Mouse (Mus musculus) CH12.LX (cell line): ENCODE data around the gene Dkk2. TPM values are rescaled to one million over a fixed set of nuclear protein-coding genes. Genes with fewer than 3 reads are reported as not detected.

Experiments
- DNase-seq: peaks from one replicate; pipeline ENCODE4 v3.0.0-alpha.2; 2013; ENCODE audit errors: extremely low read depth
- H3K27ac ChIP-seq: 2 replicates; pipeline ENCODE4 v1.5.1; 2012; ENCODE audit warnings: low read depth, mild to moderate bottlenecking, control low read depth, moderate library complexity; ENCODE audit not compliant: insufficient read depth
- H3K27me3 ChIP-seq: replicated peaks from 2 replicates; pipeline ENCODE3; 2012; ENCODE audit warnings: inconsistent platforms
- H3K36me3 ChIP-seq, 2 experiments: replicated peaks in 1 of 2; 2 replicates each; pipeline versions ENCODE3 to v1.6.1; 2012; ENCODE audit warnings: inconsistent platforms in 1 of 2, low read length in 1 of 2, mild to moderate bottlenecking in 1 of 2, mixed read lengths in 1 of 2, moderate library complexity in 1 of 2; ENCODE audit not compliant: control insufficient read depth in 1 of 2, insufficient read depth in 1 of 2
- H3K4me1 ChIP-seq, 2 experiments: 2 replicates each; pipeline ENCODE4 v1.6.1; 2012; ENCODE audit warnings: inconsistent platforms in 1 of 2, moderate library complexity in 1 of 2; ENCODE audit not compliant: insufficient read depth in 2 of 2, control insufficient read depth in 1 of 2
- H3K4me2 ChIP-seq: 2 replicates; pipeline ENCODE4 v1.6.1; 2012; ENCODE audit warnings: low read depth, mild to moderate bottlenecking, control low read depth; ENCODE audit not compliant: poor library complexity, insufficient read depth, severe bottlenecking
- H3K4me3 ChIP-seq, 3 experiments: fragments of 150-350 bp in 1 of 3; sonication (generic) in 1 of 3; replicated peaks in 1 of 3; 2 replicates each; pipeline versions ENCODE3 to v1.5.1; 2011 to 2012; ENCODE audit warnings: low read depth in 2 of 3, low read length in 2 of 3, mild to moderate bottlenecking in 2 of 3, moderate library complexity in 2 of 3, control low read depth in 1 of 3, improper control_type of control experiment in 1 of 3, inconsistent platforms in 1 of 3, mixed read lengths in 1 of 3; ENCODE audit not compliant: poor library complexity in 1 of 3
- H3K79me2 ChIP-seq: replicated peaks from 2 replicates; pipeline ENCODE4 v1.6.1; 2012; ENCODE audit warnings: mild to moderate bottlenecking, moderate library complexity; ENCODE audit not compliant: control insufficient read depth, poor library complexity, insufficient read depth, severe bottlenecking; ENCODE audit errors: extremely low read depth
- H3K9ac ChIP-seq: 2 replicates; pipeline ENCODE4 v1.6.1; 2012; ENCODE audit warnings: low read depth, mild to moderate bottlenecking, control low read depth, moderate library complexity; ENCODE audit not compliant: insufficient read depth
- H3K9me3 ChIP-seq: replicated peaks from 2 replicates; pipeline ENCODE3; 2012; ENCODE audit warnings: low read length, inconsistent platforms, mixed read lengths
- BHLHE40 ChIP-seq: IDR thresholded peaks from 2 replicates; pipeline ENCODE4 v1.6.1; 2011; ENCODE audit warnings: mild to moderate bottlenecking, low read depth, low read length, improper control_type of control experiment
- CHD2 ChIP-seq: IDR thresholded peaks from 2 replicates; pipeline ENCODE4 v1.6.1; 2011; ENCODE audit warnings: low read length, improper control_type of control experiment
- E2F4 ChIP-seq: IDR thresholded peaks from 2 replicates; pipeline ENCODE4 v1.6.1; 2011; ENCODE audit warnings: low read depth, low read length, improper control_type of control experiment; ENCODE audit not compliant: insufficient replicate concordance
- ELF1 ChIP-seq: IDR thresholded peaks from 2 replicates; pipeline ENCODE4 v1.6.1; 2014; ENCODE audit warnings: low read depth, mild to moderate bottlenecking, inconsistent platforms, low read length, improper control_type of control experiment
- GABPA ChIP-seq: IDR thresholded peaks from 2 replicates; pipeline ENCODE4 v1.6.1; 2012; ENCODE audit warnings: low read depth, low read length, improper control_type of control experiment, inconsistent platforms; ENCODE audit not compliant: insufficient replicate concordance
- IRF4 ChIP-seq: IDR thresholded peaks from 2 replicates; pipeline ENCODE4 v1.6.1; 2014; ENCODE audit warnings: low read depth, mild to moderate bottlenecking, inconsistent platforms, low read length, improper control_type of control experiment
- JUND ChIP-seq: conservative IDR thresholded peaks from 2 replicates; pipeline ENCODE4 v1.6.1; 2011; ENCODE audit warnings: low read depth, low read length, improper control_type of control experiment
- KAT2A ChIP-seq: IDR thresholded peaks from 2 replicates; pipeline ENCODE4 v1.6.1; 2012; ENCODE audit warnings: low read length, improper control_type of control experiment, inconsistent platforms; ENCODE audit not compliant: insufficient replicate concordance
- MAFK ChIP-seq: IDR thresholded peaks from 2 replicates; pipeline ENCODE4 v1.6.1; 2011; ENCODE audit warnings: low read length, improper control_type of control experiment; ENCODE audit not compliant: insufficient replicate concordance
- MXI1 ChIP-seq: IDR thresholded peaks from 2 replicates; pipeline ENCODE4 v1.6.1; 2011; ENCODE audit warnings: mild to moderate bottlenecking, low read depth, low read length, improper control_type of control experiment
- NRF1 ChIP-seq: IDR thresholded peaks from 2 replicates; pipeline ENCODE4 v1.6.1; 2014; ENCODE audit warnings: low read depth, mild to moderate bottlenecking, inconsistent platforms, low read length, improper control_type of control experiment, moderate library complexity
- PAX5 ChIP-seq: IDR thresholded peaks from 2 replicates; pipeline ENCODE4 v1.6.1; 2012; ENCODE audit warnings: low read length, inconsistent platforms, mixed read lengths
- POLR2AphosphoS2 ChIP-seq: IDR thresholded peaks from 2 replicates; pipeline ENCODE4 v1.6.1; 2011; ENCODE audit warnings: low read depth, low read length, improper control_type of control experiment
- RAD21 ChIP-seq: IDR thresholded peaks from 2 replicates; pipeline ENCODE4 v1.6.1; 2011; ENCODE audit warnings: low read depth, mild to moderate bottlenecking, low read length, improper control_type of control experiment, moderate library complexity
- RCOR1 ChIP-seq: conservative IDR thresholded peaks from 2 replicates; pipeline ENCODE4 v1.6.1; 2012; ENCODE audit warnings: low read depth, mild to moderate bottlenecking, inconsistent platforms, low read length, improper control_type of control experiment
- UBTF ChIP-seq: IDR thresholded peaks from 2 replicates; pipeline ENCODE4 v1.6.1; 2012; ENCODE audit warnings: low read depth, mild to moderate bottlenecking, inconsistent platforms, low read length, improper control_type of control experiment, moderate library complexity
- USF2 ChIP-seq: conservative IDR thresholded peaks from 2 replicates; pipeline ENCODE4 v1.6.1; 2011; ENCODE audit warnings: low read depth, low read length, improper control_type of control experiment
- ZC3H11A ChIP-seq: IDR thresholded peaks from 2 replicates; pipeline ENCODE4 v1.6.1; 2012; ENCODE audit warnings: low read depth, mild to moderate bottlenecking, inconsistent platforms, low read length, improper control_type of control experiment
- ZKSCAN1 ChIP-seq: IDR thresholded peaks from 2 replicates; pipeline ENCODE4 v1.6.1; 2012; ENCODE audit warnings: low read depth, inconsistent platforms, low read length, improper control_type of control experiment, borderline replicate concordance
- ZMIZ1 ChIP-seq: IDR thresholded peaks from 2 replicates; pipeline ENCODE4 v1.6.1; 2012; ENCODE audit warnings: low read depth, mild to moderate bottlenecking, inconsistent platforms, low read length, improper control_type of control experiment
- dilution Hi-C: fragments of 300-500 bp; cut with MboI; formaldehyde crosslinking; loops from 2 replicates; pipeline ENCODE4 v1.14.3; 2020; ENCODE audit warnings: low sequenced_read_pairs; ENCODE audit not compliant: extremely low pct_unique_long_range_greater_than_20kb, extremely low pct_ligation_motif_present
- in situ Hi-C: fragments of 300-500 bp; cut with MboI; formaldehyde crosslinking; loops from 3 replicates; pipeline ENCODE4 v1.14.3; 2019; ENCODE audit warnings: low sequenced_read_pairs, low pct_ligation_motif_present, low pct_unique_long_range_greater_than_20kb, mixed read lengths
- polyA plus RNA-seq: library from polyadenylated mRNA; unstranded; fragments of >175 nt; gene quantifications from 2 replicates; pipeline ENCODE4 v1.2.1, GENCODE M21; 2012; ENCODE audit warnings: low read depth; ENCODE audit not compliant: insufficient read length
- total RNA-seq, 2 experiments: library from RNA; depleted of rRNA; stranded (reverse); fragments of 300-350 nt in 1 of 2; fragments of >200 nt in 1 of 2; gene quantifications; 2 replicates each; pipeline ENCODE4 v1.2.3; 2012 to 2014

Gene Dkk2
- total and polyA plus RNA-seq, 3 experiments = not detected

DNA sequence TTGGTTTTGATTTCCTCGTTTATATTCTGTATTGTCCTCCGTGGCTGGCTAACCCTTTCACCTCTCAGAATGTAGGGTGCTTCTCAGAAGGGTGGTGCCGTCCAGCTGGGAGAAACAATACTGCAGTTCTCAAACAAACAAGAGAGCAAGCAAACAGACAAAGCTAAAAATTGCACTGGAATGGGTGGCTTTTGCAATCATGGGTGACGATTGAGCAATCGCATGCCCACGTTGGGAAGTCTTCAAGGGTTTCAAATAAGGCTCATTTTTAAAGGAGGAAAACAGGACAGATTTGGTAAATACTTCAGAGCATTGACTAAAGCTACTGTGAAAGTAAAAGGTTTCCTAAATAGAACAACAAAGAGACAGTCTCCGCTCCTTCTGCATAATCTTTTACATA, 18.4 kb downstream of the Dkk2 start:
- in situ Hi-C loops = no loop called here
- H3K27ac ChIP-seq = no peak overlapping the region
- dilution Hi-C loops = no loop called here
- H3K79me2 ChIP-seq = no peaks in the 10 kb centered on the region
- H3K27me3 ChIP-seq = no peaks in the 10 kb centered on the region
- no peak overlapping the region for H3K4me3 ChIP-seq
- DNase-seq = no peak
- no peaks in the 10 kb centered on the region for H3K36me3 ChIP-seq
- no peaks in the 10 kb centered on the region for H3K9me3 ChIP-seq
- H3K9ac ChIP-seq = no peak overlapping the region
- peaks cover 0 to 5% of the 10 kb centered on the region in 2 experiments; a peak in 1 of 4 replicates for H3K4me1 ChIP-seq
- H3K4me2 ChIP-seq = peak overlapping the region; percentile 43
- TF ChIP-seq RCOR1 (no peak), KAT2A (no peak), MAFK (no peak), CHD2 (no peak), JUND (no peak), POLR2AphosphoS2 (no peak), ZMIZ1 (no peak)

- Histone ChIP-seq H3K27ac (no peak overlapping the region), H3K9ac (no peak overlapping the region), H3K4me1 (no peaks in the 10 kb centered on the region), H3K4me3 (no peak overlapping the region), H3K9me3 (no peaks in the 10 kb centered on the region), H3K79me2 (no peaks in the 10 kb centered on the region), H3K27me3 (no peaks in the 10 kb centered on the region), H3K36me3 (no peaks in the 10 kb centered on the region), H3K4me2 (no peak overlapping the region)
- DNase-seq = no peak
- dilution Hi-C loops (no loop called here), in situ Hi-C loops (no loop called here)
- TF ChIP-seq MAFK (no peak), ZC3H11A (no peak), KAT2A (no peak), RCOR1 (no peak), UBTF (no peak), JUND (no peak), GABPA (no peak), PAX5 (no peak), E2F4 (no peak), MXI1 (no peak), BHLHE40 (no peak), USF2 (no peak), RAD21 (no peak), ELF1 (no peak), IRF4 (no peak), ZKSCAN1 (no peak), CHD2 (no peak), NRF1 (no peak)
Measured at GRCm38 (mm10) chr3:132115772-132116511, 30.9 kb downstream of the Dkk2 start.
